Mouse (Mus musculus) thymus, postnatal 36 days (tissue): ENCODE measurements around the gene Nos1.

Experiments
- DNase-seq, 2 experiments: peaks; one replicate each; pipeline ENCODE4 v3.0.0; 2022; ENCODE audit warnings: mixed read lengths in 2 of 2

The Nos1 gene

GRCm38 (mm10) chr5:117780681-117781080 is at the start of gene Nos1:
Nos1 (plus strand) TSS chr5:117781032.
- DNase-seq: no peak

- DNase-seq: no peak
Observed at GRCm38 (mm10) chr5:117731311-117731710, 49.5 kb upstream of the Nos1 start.

- DNase-seq: no peak
Observed at GRCm38 (mm10) chr5:117744654-117745178, 36.1 kb upstream of the Nos1 start.

- no peak for DNase-seq
Observed at GRCm38 (mm10) chr5:117749353-117749752, 31.5 kb upstream of the Nos1 start.

- no peak for DNase-seq
Observed at GRCm38 (mm10) chr5:117757696-117758482, 22.9 kb upstream of the Nos1 start.

GRCm38 (mm10) chr5:117761181-117761832 is 19.5 kb upstream of the Nos1 start:
- no peak for DNase-seq

GRCm38 (mm10) chr5:117764496-117764895 is 16.3 kb upstream of the Nos1 start:
- DNase-seq: no peak

GRCm38 (mm10) chr5:117779175-117779574 is 1.7 kb upstream of the Nos1 start:
- DNase-seq: no peak

- no peak for DNase-seq
Observed at GRCm38 (mm10) chr5:117781178-117781577, 346 bp downstream of the Nos1 start.

- DNase-seq: no peak
Observed at GRCm38 (mm10) chr5:117790071-117790470, 9.2 kb downstream of the Nos1 start.

- DNase-seq: no peak
Observed at GRCm38 (mm10) chr5:117791875-117792274, 11.0 kb downstream of the Nos1 start.

GRCm38 (mm10) chr5:117800849-117801248 is 20.0 kb downstream of the Nos1 start:
- no peak for DNase-seq

GRCm38 (mm10) chr5:117802071-117802521 is 21.3 kb downstream of the Nos1 start:
- DNase-seq: no peak

GRCm38 (mm10) chr5:117803551-117803950 is 22.7 kb downstream of the Nos1 start:
- no peak for DNase-seq

- no peak for DNase-seq
Observed at GRCm38 (mm10) chr5:117810930-117811329, 30.1 kb downstream of the Nos1 start.

GRCm38 (mm10) chr5:117818800-117819199 is 38.0 kb downstream of the Nos1 start:
- DNase-seq: no peak

- DNase-seq: no peak
Observed at GRCm38 (mm10) chr5:117820445-117820844, 39.6 kb downstream of the Nos1 start.

- DNase-seq: no peak
Observed at GRCm38 (mm10) chr5:117823811-117824210, 43.0 kb downstream of the Nos1 start.

- DNase-seq: no peak
Observed at GRCm38 (mm10) chr5:117824486-117824885, 43.7 kb downstream of the Nos1 start.

- no peak for DNase-seq
Observed at GRCm38 (mm10) chr5:117825336-117825735, 44.5 kb downstream of the Nos1 start.

- DNase-seq: no peak
Observed at GRCm38 (mm10) chr5:117827366-117827765, 46.5 kb downstream of the Nos1 start.

- peak; percentile 11 to 33 for DNase-seq
Observed at GRCm38 (mm10) chr5:117836930-117837329, 56.1 kb downstream of the Nos1 start.

GRCm38 (mm10) chr5:117837731-117838130 is 56.9 kb downstream of the Nos1 start:
- DNase-seq: no peak

- DNase-seq: no peak
Observed at GRCm38 (mm10) chr5:117839501-117839900, 58.7 kb downstream of the Nos1 start.
